Mouse (Mus musculus): ENCODE results near the gene Kat2b.
"Not testable (repeated sequence)": the region's sequence is repeated elsewhere in the genome, so short reads cannot be mapped to it uniquely, and the experiment has no call there.

The Kat2b gene

DNA sequence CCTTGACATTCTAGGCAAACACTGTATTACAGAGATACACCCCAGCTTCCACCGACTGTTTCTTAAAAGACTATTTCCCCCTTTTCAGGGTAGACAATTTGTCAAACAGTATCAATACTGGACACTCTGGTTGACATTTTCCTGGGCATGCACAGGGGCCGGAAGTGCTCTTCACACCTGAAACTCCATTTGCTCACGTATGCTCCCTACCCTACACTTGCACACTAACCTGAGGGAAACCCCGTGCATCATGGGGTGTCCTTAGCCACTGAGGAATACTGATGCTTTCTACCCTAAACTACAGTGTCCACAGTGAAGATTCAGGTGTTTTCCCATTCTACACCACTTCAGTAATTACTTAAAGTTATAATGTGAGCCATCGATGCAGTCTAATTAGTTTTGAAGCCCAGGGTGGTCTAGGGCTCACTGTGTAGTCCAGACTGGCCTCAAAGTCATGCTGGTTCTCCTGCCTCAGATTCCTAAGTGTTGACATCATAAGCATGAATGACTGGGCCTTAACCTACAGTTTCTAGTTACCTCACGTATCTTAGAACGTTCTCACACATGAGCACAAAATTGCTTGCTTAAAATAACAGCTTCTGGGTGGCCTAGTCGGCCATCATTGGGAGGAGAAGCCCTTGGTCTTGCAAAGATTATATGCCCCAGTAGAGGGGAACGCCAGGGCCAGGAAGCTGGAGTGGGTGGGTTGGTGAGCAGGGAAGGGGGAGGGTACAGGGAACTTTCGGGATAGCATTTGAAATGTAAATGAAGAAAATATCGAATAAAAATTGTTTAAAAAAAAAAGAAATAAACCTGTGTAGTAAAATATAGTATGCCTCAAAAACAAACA is 30.5 kb downstream of the Kat2b start:
- no peak for DNase-seq (ENCODE audit: low spot score in 2 of 2)

- DNase-seq (ENCODE audit: low spot score in 2 of 2): no peak
Measured at GRCm38 (mm10) chr17:53598571-53598970, 31.9 kb downstream of the Kat2b start.

DNA sequence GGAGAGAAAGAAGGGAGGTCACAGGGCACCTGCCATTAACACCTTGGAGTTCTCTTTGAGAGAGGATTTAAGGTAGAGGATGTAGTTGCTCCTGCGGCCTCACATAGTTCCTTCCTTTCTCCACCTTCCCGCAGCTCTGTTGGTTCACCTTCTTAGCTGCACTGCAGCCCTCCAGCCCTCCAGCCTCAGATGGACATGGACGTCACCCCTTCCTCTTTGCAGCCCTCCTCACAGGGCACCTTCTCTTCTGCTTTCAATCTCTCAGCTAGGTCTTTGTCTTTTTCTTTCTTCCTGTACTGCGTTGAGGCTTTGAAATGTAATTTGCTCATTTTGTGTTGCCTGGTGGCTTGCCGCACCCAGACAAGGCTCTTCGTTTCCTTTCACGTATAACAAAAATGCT is 36.6 kb downstream of the Kat2b start:
- DNase-seq (ENCODE audit: low spot score in 2 of 2): not testable (repeated sequence)

- DNase-seq (ENCODE audit: low spot score in 2 of 2): not testable (repeated sequence)
Measured at GRCm38 (mm10) chr17:53606082-53606481, 39.4 kb downstream of the Kat2b start.

- not testable (repeated sequence) for DNase-seq (ENCODE audit: low spot score in 2 of 2)
Measured at GRCm38 (mm10) chr17:53608924-53609323, 42.3 kb downstream of the Kat2b start.

DNA sequence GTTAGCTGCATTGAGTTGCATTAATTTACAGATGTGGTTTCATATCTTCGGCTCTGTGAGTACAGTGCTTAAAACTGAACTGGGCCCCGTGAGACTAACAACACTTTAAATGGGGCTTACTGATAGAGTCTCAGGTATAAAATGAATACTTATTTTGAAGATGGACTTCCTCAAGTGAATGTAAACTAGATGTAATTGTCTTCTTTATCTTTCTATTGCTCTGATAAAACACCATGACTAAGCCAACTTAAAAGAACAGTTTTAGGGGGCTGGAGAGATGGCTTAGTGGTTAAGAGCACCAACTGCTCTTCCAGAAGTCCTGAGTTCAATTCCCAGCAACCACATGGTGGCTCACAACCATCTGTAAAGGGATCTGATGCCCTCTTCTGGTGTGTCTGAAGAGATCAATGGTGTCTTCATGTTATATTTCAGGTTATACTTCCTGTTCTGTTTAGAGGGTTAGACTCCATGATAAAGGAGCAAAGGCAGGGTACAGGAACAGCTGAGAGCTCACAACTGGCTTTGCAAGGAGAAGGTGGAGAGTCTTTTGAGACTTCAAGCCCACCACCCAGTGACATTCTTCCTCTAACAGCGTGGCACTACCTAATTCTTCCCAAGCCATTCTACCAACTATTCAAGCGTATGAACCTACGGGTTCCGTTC is 50.8 kb downstream of the Kat2b start:
- DNase-seq (ENCODE audit: low spot score in 2 of 2): no peak

DNA sequence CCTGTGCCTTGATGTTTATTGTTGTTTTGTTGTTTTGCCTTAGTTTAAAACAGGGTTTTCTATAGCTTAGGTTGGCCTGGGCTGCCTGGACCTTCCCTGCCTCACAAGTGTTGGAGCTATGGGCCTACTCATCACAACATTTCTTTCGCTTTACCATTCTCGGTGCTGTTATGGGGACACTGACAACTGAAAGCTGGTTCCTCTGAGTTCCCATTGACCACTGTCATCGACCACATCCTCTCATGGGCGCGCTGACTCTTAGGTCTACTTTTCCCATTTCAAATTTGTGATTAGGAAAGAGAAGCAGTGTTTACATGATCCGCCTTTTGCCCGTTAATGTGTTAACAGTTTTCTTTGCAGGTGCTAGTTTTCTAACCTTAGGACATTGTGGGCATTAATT is 51.7 kb downstream of the Kat2b start:
- no peak for DNase-seq (ENCODE audit: low spot score in 2 of 2)

GRCm38 (mm10) chr17:53619391-53619790 is 52.7 kb downstream of the Kat2b start:
- DNase-seq (ENCODE audit: low spot score in 2 of 2): no peak

- DNase-seq (ENCODE audit: low spot score in 2 of 2): no peak
Measured at GRCm38 (mm10) chr17:53620611-53621010, 54.0 kb downstream of the Kat2b start.

GRCm38 (mm10) chr17:53622125-53622524 is 55.5 kb downstream of the Kat2b start:
- no peak for DNase-seq (ENCODE audit: low spot score in 2 of 2)

DNA sequence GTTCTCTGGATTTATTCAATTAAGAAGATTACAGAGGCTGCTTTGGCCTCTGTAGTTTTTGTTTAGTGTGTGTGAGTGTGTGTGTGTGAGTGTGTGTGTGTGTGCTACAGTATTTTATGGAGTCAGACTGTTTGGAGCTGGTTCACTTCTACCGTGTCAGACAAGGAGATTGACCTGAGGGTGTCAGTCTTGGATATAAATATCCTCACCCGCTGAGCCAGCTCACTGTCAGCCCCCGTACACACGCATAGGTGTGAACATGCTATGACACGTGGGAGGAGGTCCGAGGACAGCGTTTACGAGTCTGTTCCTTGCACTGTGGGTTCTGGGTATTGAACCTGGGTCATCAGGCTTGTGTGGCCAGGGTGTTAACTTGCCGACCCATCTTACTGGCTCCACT is 57.1 kb downstream of the Kat2b start:
- DNase-seq (ENCODE audit: low spot score in 2 of 2): no peak

DNA sequence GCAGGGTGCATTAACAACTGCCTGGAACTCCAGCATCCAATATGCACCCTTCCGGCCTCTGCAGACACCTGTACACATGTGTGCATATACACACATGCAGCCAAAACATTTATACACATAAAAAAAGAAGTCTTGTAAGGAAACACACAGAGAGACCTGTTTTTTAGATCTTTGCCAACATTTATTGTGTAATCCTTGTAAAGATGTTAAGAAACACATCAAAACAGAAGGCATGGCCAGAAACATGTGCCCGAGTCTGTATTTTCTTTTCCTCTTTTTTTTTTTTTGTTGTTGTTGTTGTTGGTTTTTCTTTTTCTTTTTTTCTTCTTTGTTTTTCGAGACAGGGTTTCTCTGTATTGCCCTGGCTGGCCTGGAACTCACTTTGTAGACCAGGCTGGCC is 59.5 kb downstream of the Kat2b start:
- DNase-seq (ENCODE audit: low spot score in 2 of 2): no peak

- DNase-seq (ENCODE audit: low spot score in 2 of 2): no peak
Measured at GRCm38 (mm10) chr17:53627497-53627896, 60.8 kb downstream of the Kat2b start.

- no peak for DNase-seq (ENCODE audit: low spot score in 2 of 2)
Measured at GRCm38 (mm10) chr17:53628131-53628530, 61.5 kb downstream of the Kat2b start.

DNA sequence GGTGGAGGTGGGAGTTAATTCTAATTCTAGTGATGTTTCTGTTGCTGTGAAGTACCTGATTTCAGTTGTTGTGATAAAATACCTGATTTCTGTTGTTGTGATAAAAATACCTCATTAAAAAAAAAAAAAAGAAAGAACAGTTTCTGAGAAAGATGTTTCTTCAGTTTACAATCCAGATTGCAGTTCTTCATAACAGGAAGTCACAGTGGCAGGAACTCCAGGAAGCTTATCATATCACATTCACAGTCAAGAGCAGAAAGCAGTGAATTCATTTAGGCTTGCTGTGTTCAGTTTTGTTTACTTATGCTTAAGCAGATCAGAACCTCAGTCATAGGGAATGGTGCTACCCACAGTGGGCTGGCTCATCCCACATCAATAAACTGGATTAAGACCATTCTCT is 64.7 kb downstream of the Kat2b start:
- no peak for DNase-seq (ENCODE audit: low spot score in 2 of 2)

DNA sequence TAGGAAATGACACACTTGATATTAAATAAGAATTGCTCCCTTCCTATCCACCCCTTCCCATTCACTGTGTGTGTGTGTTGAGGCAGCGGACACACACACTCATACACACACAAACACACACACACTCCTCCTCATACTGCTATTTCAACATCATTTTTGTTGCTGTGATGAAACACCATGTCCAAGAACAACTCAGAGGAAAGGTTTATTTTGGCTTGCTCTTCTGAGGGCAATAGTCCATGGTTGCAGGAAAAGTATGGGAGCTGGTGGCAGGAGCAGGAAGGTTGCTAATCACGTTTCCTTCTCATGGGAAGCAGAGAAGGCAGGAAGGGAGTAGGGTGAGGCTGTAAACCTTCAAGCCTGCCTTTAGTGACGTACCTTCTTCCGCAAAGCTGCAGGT is 76.7 kb downstream of the Kat2b start:
- DNase-seq (ENCODE audit: low spot score in 2 of 2): no peak

- no peak for DNase-seq (ENCODE audit: low spot score in 2 of 2)
Measured at GRCm38 (mm10) chr17:53650251-53650661, 83.6 kb downstream of the Kat2b start.

DNA sequence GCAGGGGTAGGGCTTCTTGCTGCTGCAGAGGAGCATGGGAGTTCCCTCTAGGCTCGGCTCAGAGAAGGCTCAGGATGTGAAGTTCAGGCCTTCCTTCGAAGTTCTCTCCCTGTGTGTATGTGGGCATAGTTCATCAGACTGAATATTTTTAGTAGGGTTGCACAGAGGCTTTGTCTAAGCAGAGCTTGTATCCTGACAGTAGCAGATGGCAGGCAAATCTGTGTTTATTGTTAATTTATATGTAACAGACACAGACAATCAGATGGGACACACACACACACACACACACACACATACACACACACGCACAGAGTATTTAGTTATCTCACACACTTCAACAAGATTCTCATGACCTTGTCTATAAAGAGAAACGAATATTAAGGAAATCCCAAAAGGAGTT is 87.9 kb downstream of the Kat2b start:
- no peak for DNase-seq (ENCODE audit: low spot score in 2 of 2)

DNA sequence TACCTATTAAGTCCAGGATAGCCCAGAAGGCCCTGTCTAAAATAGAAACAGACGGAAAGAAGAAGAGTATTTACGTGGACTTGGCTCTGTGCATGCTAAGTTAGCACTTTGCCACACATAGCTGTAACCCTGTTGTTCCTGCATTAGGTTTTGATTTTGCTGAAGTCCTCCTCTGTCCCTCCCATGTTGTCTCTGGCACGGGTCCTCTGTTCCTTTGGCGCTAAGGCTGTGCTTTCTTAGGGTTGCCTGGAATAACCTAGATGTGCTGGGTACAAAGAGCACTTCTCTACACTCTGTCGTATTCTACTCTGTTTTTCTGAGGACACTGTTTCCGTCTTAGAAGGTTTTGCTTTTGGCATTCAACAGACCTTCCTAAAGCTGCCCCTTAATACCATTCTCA is 88.4 kb downstream of the Kat2b start:
- no peak for DNase-seq (ENCODE audit: low spot score in 2 of 2)

- no peak for DNase-seq (ENCODE audit: low spot score in 2 of 2)
Measured at GRCm38 (mm10) chr17:53655959-53656358, 89.3 kb downstream of the Kat2b start.

DNA sequence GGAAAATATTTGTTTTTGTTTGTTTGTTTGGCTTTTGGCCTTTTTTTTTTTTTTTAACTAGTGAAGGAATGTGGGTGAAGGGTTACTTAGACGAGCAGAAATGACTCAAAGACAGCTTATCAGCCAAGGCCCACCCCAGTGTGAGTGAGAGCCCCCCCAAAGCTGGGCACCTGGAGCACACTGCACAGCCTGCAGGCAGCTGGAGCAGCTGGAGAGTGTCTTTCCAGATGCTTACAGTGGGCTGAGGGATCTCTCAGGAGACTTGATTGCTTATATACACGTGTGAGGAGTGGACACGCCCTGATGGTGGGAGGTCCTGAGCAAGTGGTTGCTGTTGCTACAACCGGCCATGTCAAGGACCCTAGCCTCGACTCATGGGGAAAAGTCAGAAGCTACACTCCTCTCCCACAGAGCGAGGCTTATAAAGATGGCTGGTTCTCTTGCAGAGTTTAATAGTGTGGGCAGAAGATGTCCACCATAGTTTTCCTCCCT is 89.8 kb downstream of the Kat2b start:
- no peak for DNase-seq (ENCODE audit: low spot score in 2 of 2)

- DNase-seq (ENCODE audit: low spot score in 2 of 2): peak in 1 of 2 experiments; percentile 4
Measured at GRCm38 (mm10) chr17:53657391-53657790, 90.7 kb downstream of the Kat2b start.

DNA sequence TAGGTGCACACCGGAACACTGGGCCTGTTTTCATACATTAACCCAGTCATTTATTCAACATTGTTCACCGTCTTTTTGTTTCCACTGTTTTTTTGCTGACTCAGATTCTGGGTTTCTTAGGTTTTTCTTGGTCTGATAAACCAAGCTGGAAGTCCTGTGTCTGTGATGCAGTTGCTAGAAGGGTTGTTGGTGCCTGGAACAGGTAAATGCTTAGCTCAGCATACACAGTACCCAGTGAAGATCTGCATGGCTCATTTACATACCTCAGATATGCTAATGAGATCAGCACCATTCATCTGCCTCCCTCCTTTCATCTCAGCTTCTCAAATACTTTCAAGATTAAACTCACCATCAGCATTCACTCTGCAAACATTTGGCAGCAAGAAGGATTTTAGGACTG is 92.0 kb downstream of the Kat2b start:
- DNase-seq (ENCODE audit: low spot score in 2 of 2): no peak
